Mouse (Mus musculus): ENCODE measurements at regions not wholly inside any gene's neighbourhood (a gene's known extent, or its start where the extent isn't known, plus 50 kb on each side); places are given as distances from the start of the nearest gene placed in this dataset.

GRCm38 (mm10) chr17:45830324-45830723 is 96.7 kb upstream of the 1600014C23Rik start:
- Histone ChIP-seq H3K9ac (ENCODE audit: low read length) (no peak overlapping the region), H3K4me2 (ENCODE audit: low read depth, low read length) (no peak overlapping the region), H3K9me3 (ENCODE audit: control insufficient read depth, low read length) (peaks cover 10% of the 10 kb centered on the region), H3K4me1 (replicated peaks; ENCODE audit: control insufficient read depth, insufficient read depth, low read length) (peaks cover 5% of the 10 kb centered on the region; the same call in 1 of the 2 replicates), H3K27ac (ENCODE audit: low read length) (no peak overlapping the region), H3K27me3 (ENCODE audit: control insufficient read depth, insufficient read depth, low read depth, low read length) (no peaks in the 10 kb centered on the region), H3K4me3 (ENCODE audit: low read length) (no peak overlapping the region), H3K36me3 (ENCODE audit: control insufficient read depth, insufficient read depth, low read length) (no peaks in the 10 kb centered on the region)
- ATAC-seq (ENCODE audit: low read depth), result no peak
- WGBS, result 84% methylated on average over 5 of the region's 5 CpGs

GRCm38 (mm10) chr17:45829571-45829970 is 95.9 kb upstream of the 1600014C23Rik start:
- Histone ChIP-seq H3K4me3 (ENCODE audit: low read length) (no peak overlapping the region), H3K27ac (ENCODE audit: low read length) (no peak overlapping the region), H3K36me3 (ENCODE audit: control insufficient read depth, insufficient read depth, low read length) (no peaks in the 10 kb centered on the region), H3K4me2 (ENCODE audit: low read depth, low read length) (no peak overlapping the region), H3K4me1 (replicated peaks; ENCODE audit: control insufficient read depth, insufficient read depth, low read length) (peaks cover 5% of the 10 kb centered on the region; the same call in 1 of the 2 replicates), H3K27me3 (ENCODE audit: control insufficient read depth, insufficient read depth, low read depth, low read length) (no peaks in the 10 kb centered on the region), H3K9me3 (ENCODE audit: control insufficient read depth, low read length) (peaks cover 10% of the 10 kb centered on the region), H3K9ac (ENCODE audit: low read length) (no peak overlapping the region)
- ATAC-seq (ENCODE audit: low read depth), result no peak
- 86% methylated on average over 9 of the region's 9 CpGs for whole genome bisulfite sequencing

GRCm38 (mm10) chr17:45828843-45829242 is 95.2 kb upstream of the 1600014C23Rik start:
- no peak for ATAC-seq (ENCODE audit: low read depth)
- Histone ChIP-seq H3K4me3 (ENCODE audit: low read length) (no peak overlapping the region), H3K27me3 (ENCODE audit: control insufficient read depth, insufficient read depth, low read depth, low read length) (no peaks in the 10 kb centered on the region), H3K4me2 (ENCODE audit: low read depth, low read length) (no peak overlapping the region), H3K9me3 (ENCODE audit: control insufficient read depth, low read length) (peaks cover 10% of the 10 kb centered on the region), H3K9ac (ENCODE audit: low read length) (no peak overlapping the region), H3K4me1 (replicated peaks; ENCODE audit: control insufficient read depth, insufficient read depth, low read length) (peaks cover 5% of the 10 kb centered on the region; the same call in 1 of the 2 replicates), H3K36me3 (ENCODE audit: control insufficient read depth, insufficient read depth, low read length) (no peaks in the 10 kb centered on the region), H3K27ac (ENCODE audit: low read length) (no peak overlapping the region)
- WGBS, result 74% methylated on average over 11 of the region's 11 CpGs

- H3K27me3 ChIP-seq (ENCODE audit: control insufficient read depth, insufficient read depth, low read depth, low read length), result no peaks in the 10 kb centered on the region
- 73% methylated on average over 9 of the region's 9 CpGs for WGBS
- H3K4me2 ChIP-seq (ENCODE audit: low read depth, low read length), result no peak overlapping the region
- no peak overlapping the region for H3K4me3 ChIP-seq (ENCODE audit: low read length)
- H3K27ac ChIP-seq (ENCODE audit: low read length), result no peak overlapping the region
- H3K9me3 ChIP-seq (ENCODE audit: control insufficient read depth, low read length), result peaks cover 10% of the 10 kb centered on the region
- ATAC-seq (ENCODE audit: low read depth), result no peak
- H3K9ac ChIP-seq (ENCODE audit: low read length), result no peak overlapping the region
- H3K36me3 ChIP-seq (ENCODE audit: control insufficient read depth, insufficient read depth, low read length), result no peaks in the 10 kb centered on the region
- H3K4me1 ChIP-seq (replicated peaks; ENCODE audit: control insufficient read depth, insufficient read depth, low read length), result peaks cover 5% of the 10 kb centered on the region; the same call in 1 of the 2 replicates
Observed at GRCm38 (mm10) chr17:45828284-45828824, 94.7 kb upstream of the 1600014C23Rik start.

GRCm38 (mm10) chr17:45824977-45825376 is 91.3 kb upstream of the 1600014C23Rik start:
- peaks cover 5% of the 10 kb centered on the region; the same call in 1 of the 2 replicates for H3K4me1 ChIP-seq (replicated peaks; ENCODE audit: control insufficient read depth, insufficient read depth, low read length)
- 40% methylated on average over 8 of the region's 8 CpGs for WGBS
- H3K27me3 ChIP-seq (ENCODE audit: control insufficient read depth, insufficient read depth, low read depth, low read length), result no peaks in the 10 kb centered on the region
- H3K9me3 ChIP-seq (ENCODE audit: control insufficient read depth, low read length), result no peaks in the 10 kb centered on the region
- no peak overlapping the region for H3K4me2 ChIP-seq (ENCODE audit: low read depth, low read length)
- H3K36me3 ChIP-seq (ENCODE audit: control insufficient read depth, insufficient read depth, low read length), result no peaks in the 10 kb centered on the region
- ATAC-seq (ENCODE audit: low read depth), result peak; percentile 73
- peak overlapping the region; percentile 38 for H3K27ac ChIP-seq (ENCODE audit: low read length)
- H3K9ac ChIP-seq (ENCODE audit: low read length), result no peak overlapping the region
- H3K4me3 ChIP-seq (ENCODE audit: low read length), result no peak overlapping the region

- Histone ChIP-seq H3K36me3 (ENCODE audit: control insufficient read depth, insufficient read depth, low read length) (no peaks in the 10 kb centered on the region), H3K4me1 (replicated peaks; ENCODE audit: control insufficient read depth, insufficient read depth, low read length) (peaks cover 3% of the 10 kb centered on the region; the same call in 1 of the 2 replicates), H3K4me3 (ENCODE audit: low read length) (no peak overlapping the region), H3K9me3 (ENCODE audit: control insufficient read depth, low read length) (no peaks in the 10 kb centered on the region), H3K27me3 (ENCODE audit: control insufficient read depth, insufficient read depth, low read depth, low read length) (no peaks in the 10 kb centered on the region), H3K4me2 (ENCODE audit: low read depth, low read length) (no peak overlapping the region), H3K9ac (ENCODE audit: low read length) (no peak overlapping the region), H3K27ac (ENCODE audit: low read length) (no peak overlapping the region)
- ATAC-seq (ENCODE audit: low read depth), result no peak
- WGBS, result 74% methylated on average over 5 of the region's 5 CpGs
Observed at GRCm38 (mm10) chr17:45823501-45823900, 89.9 kb upstream of the 1600014C23Rik start.

- ATAC-seq (ENCODE audit: low read depth), result no peak
- H3K9me3 ChIP-seq (ENCODE audit: control insufficient read depth, low read length), result no peaks in the 10 kb centered on the region
- no peak overlapping the region for H3K4me2 ChIP-seq (ENCODE audit: low read depth, low read length)
- no peak overlapping the region for H3K4me3 ChIP-seq (ENCODE audit: low read length)
- no peaks in the 10 kb centered on the region for H3K36me3 ChIP-seq (ENCODE audit: control insufficient read depth, insufficient read depth, low read length)
- H3K4me1 ChIP-seq (replicated peaks; ENCODE audit: control insufficient read depth, insufficient read depth, low read length), result no peaks in the 10 kb centered on the region; the same call in 1 of the 2 replicates
- H3K27ac ChIP-seq (ENCODE audit: low read length), result no peak overlapping the region
- H3K9ac ChIP-seq (ENCODE audit: low read length), result no peak overlapping the region
- no peaks in the 10 kb centered on the region for H3K27me3 ChIP-seq (ENCODE audit: control insufficient read depth, insufficient read depth, low read depth, low read length)
- 80% methylated on average over 17 of the region's 17 CpGs for WGBS
Observed at GRCm38 (mm10) chr17:45822427-45822826, 88.8 kb upstream of the 1600014C23Rik start.

GRCm38 (mm10) chr17:45821356-45821755 is 87.7 kb upstream of the 1600014C23Rik start:
- no peaks in the 10 kb centered on the region for H3K36me3 ChIP-seq (ENCODE audit: control insufficient read depth, insufficient read depth, low read length)
- WGBS, result 90% methylated on average over 7 of the region's 7 CpGs
- no peak overlapping the region for H3K4me3 ChIP-seq (ENCODE audit: low read length)
- no peak overlapping the region for H3K9ac ChIP-seq (ENCODE audit: low read length)
- no peak overlapping the region for H3K4me2 ChIP-seq (ENCODE audit: low read depth, low read length)
- ATAC-seq (ENCODE audit: low read depth), result no peak
- H3K4me1 ChIP-seq (replicated peaks; ENCODE audit: control insufficient read depth, insufficient read depth, low read length), result no peaks in the 10 kb centered on the region; the same call in 1 of the 2 replicates
- no peaks in the 10 kb centered on the region for H3K9me3 ChIP-seq (ENCODE audit: control insufficient read depth, low read length)
- H3K27me3 ChIP-seq (ENCODE audit: control insufficient read depth, insufficient read depth, low read depth, low read length), result no peaks in the 10 kb centered on the region
- H3K27ac ChIP-seq (ENCODE audit: low read length), result no peak overlapping the region

- Histone ChIP-seq H3K27me3 (ENCODE audit: control insufficient read depth, insufficient read depth, low read depth, low read length) (no peaks in the 10 kb centered on the region), H3K36me3 (ENCODE audit: control insufficient read depth, insufficient read depth, low read length) (no peaks in the 10 kb centered on the region), H3K9ac (ENCODE audit: low read length) (no peak overlapping the region), H3K4me3 (ENCODE audit: low read length) (no peak overlapping the region), H3K4me2 (ENCODE audit: low read depth, low read length) (no peak overlapping the region), H3K4me1 (replicated peaks; ENCODE audit: control insufficient read depth, insufficient read depth, low read length) (peaks cover 9% of the 10 kb centered on the region), H3K9me3 (ENCODE audit: control insufficient read depth, low read length) (no peaks in the 10 kb centered on the region), H3K27ac (ENCODE audit: low read length) (no peak overlapping the region)
- ATAC-seq (ENCODE audit: low read depth), result no peak
- WGBS, result 80% methylated on average over 8 of the region's 8 CpGs
Observed at GRCm38 (mm10) chr17:45819143-45819542, 85.5 kb upstream of the 1600014C23Rik start.

- 75% methylated on average over 3 of the region's 3 CpGs for WGBS
Observed at GRCm38 (mm10) chr17:45816566-45816965, 82.9 kb upstream of the 1600014C23Rik start.

More at GRCm38 (mm10) chr17:45816566-45816965, 82.9 kb upstream of the 1600014C23Rik start:
- Histone ChIP-seq H3K27me3 (ENCODE audit: control insufficient read depth, insufficient read depth, low read depth, low read length) (no peaks in the 10 kb centered on the region), H3K9ac (ENCODE audit: low read length) (no peak overlapping the region), H3K4me1 (replicated peaks; ENCODE audit: control insufficient read depth, insufficient read depth, low read length) (peaks cover 9% of the 10 kb centered on the region), H3K4me3 (ENCODE audit: low read length) (no peak overlapping the region), H3K9me3 (ENCODE audit: control insufficient read depth, low read length) (no peaks in the 10 kb centered on the region), H3K27ac (ENCODE audit: low read length) (no peak overlapping the region), H3K4me2 (ENCODE audit: low read depth, low read length) (no peak overlapping the region), H3K36me3 (ENCODE audit: control insufficient read depth, insufficient read depth, low read length) (no peaks in the 10 kb centered on the region)
- ATAC-seq (ENCODE audit: low read depth), result no peak

Measured in lung, embryonic 16.5 days (tissue).